Mouse (Mus musculus) cerebellum, postnatal 10 days (tissue): ENCODE data around the gene Gm8334.
"Not testable (repeated sequence)": the region's sequence is repeated elsewhere in the genome, so short reads cannot be mapped to it uniquely, and the experiment has no call there.

Experiments
- DNase-seq, 2 experiments: peaks; one replicate each; pipeline ENCODE4 v3.0.0; 2021; ENCODE audit warnings: mixed read lengths in 2 of 2

Gene Gm8334

DNA sequence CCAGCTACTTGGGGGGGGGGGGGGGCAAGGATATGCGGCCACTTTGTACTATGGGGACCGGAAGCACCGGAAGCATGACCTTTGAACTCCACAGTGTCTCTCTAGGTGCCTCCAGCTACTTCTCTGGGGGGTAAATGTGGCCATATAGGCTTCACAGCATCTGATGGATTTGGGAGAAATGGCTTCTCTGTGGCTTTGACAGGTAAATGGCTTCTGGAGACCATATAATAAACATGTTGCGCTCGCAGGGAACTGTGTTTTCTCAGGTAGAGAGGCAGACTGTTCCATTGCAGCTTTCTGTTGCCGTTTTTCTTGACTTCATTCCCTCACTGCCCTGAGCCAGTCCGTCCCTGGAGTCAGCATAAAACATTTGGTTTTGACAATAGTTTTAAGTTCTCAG lies at the start of gene Gm8334:
Gene Gm8334, minus strand, starts transcription at position 101 of the 400 bp plus-strand sequence.
- not testable (repeated sequence) for DNase-seq

- not testable (repeated sequence) for DNase-seq
Observed at GRCm38 (mm10) chrX:148663298-148663697, 48.3 kb upstream of the Gm8334 start, which contains the start of gene Gm15127. Gm15127 (plus strand) TSS chrX:148663598.
